Mouse (Mus musculus) heart, adult 8-10 months (tissue): ENCODE results near the gene Ttll1. TPM values are rescaled to one million over a fixed set of nuclear protein-coding genes. Genes with fewer than 3 reads are reported as not detected.
A peak's percentile ranks its signal among the peaks of the same experiment; 100 is the strongest.

Experiments
- DNase-seq: peaks from one replicate; pipeline ENCODE4 v3.0.0; 2022; ENCODE audit warnings: low spot score
- total RNA-seq, 4 experiments: library from RNA; stranded (reverse); gene quantifications; 2 replicates each; pipeline ENCODE4 v1.2.4; 2022

Gene Ttll1
- total RNA-seq, result 10 to 100 TPM; 51.7 to 73.3 (median 59.8) TPM

DNA sequence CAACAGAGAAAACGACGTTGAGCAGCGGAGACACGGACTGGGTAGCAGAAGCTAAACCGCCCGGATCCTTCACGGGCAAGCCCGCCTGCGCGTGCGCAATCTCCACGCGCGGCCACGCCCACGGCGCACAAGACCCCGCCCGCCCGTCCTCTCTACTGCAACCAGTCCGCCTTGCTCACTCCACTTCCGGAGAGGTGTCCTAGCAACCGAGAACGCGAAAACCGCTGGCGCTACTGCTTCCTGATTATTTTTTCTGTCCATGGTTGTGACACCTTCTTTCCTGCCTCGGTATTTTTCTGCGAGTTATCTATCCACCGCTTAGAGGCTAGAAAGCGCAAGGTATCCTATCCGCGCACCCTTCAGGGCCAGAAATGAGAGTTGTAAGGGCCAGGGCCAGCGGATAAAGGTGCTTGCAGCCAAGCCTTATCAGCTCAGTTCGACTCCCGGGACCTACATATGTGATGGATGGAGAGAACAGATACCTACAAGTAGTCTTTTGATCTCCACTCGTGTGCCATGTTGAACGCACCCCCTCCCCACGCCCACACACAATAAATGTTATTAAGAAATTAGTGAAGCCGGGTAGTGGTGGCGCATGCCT lies at the start of gene Ttll1:
Ttll1 (minus strand) TSS at position 89 of the 601 bp plus-strand sequence.
- DNase-seq, result peak; percentile 94

- DNase-seq, result peak; percentile 88
These were observed 44.7 kb upstream of the Ttll1 start for GRCm38 (mm10) chr15:83555161-83555974.

GRCm38 (mm10) chr15:83553831-83554230 lies 43.1 kb upstream of the Ttll1 start:
- no peak for DNase-seq

GRCm38 (mm10) chr15:83550137-83550536 lies 39.4 kb upstream of the Ttll1 start:
- no peak for DNase-seq

GRCm38 (mm10) chr15:83547144-83547543 lies 36.5 kb upstream of the Ttll1 start:
- no peak for DNase-seq

DNA sequence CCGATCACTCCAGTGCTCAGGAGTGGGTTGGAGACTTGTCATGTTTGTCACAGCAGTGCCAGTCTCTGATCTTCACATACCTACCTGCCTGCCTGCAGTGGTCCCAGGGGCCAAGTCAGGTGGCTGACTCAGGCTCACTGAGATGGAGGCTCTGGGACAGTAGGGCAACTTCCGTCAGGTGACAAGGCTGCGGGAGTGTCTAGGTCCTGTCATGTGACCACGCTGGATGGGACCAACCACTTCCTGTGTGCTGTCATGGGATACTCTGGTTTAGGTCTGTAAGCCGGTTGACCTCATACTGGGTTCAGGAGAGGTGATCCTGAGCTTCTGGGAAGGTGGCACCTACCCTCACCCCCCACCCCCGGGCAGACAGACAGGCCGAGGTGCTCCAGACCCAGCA lies 35.3 kb upstream of the Ttll1 start:
- no peak for DNase-seq

DNA sequence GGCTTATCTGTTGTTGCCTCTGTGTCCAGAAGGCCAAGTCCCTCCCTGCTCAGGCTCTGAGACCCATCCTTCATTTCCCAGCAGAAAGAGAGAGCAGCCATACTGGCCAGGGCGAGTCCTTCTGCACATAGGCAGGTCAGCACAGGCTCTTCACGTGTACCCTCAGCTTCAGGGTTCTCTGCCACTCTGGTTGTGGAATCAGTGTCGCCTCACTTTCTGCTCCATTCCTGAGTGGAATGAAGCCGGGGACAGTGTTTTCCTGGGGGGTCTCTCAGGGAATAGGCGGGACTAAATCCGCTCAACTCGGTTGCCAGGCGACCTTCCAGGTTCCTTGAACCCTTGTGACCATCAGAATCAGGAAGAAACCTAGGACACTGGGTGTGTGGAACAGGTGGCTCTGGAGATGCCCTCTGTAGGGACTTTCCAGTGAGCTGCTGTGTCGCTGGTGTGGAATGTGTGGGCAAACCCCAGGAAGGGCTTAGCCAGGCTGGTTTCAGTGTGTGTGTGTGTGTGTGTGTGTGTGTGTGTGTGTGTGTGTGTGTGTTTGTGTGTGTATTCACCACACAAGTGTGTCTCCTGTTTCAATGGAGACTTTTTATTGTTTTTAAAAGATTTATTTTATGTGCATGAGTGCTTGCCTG lies 31.1 kb upstream of the Ttll1 start:
- DNase-seq, result no peak

DNA sequence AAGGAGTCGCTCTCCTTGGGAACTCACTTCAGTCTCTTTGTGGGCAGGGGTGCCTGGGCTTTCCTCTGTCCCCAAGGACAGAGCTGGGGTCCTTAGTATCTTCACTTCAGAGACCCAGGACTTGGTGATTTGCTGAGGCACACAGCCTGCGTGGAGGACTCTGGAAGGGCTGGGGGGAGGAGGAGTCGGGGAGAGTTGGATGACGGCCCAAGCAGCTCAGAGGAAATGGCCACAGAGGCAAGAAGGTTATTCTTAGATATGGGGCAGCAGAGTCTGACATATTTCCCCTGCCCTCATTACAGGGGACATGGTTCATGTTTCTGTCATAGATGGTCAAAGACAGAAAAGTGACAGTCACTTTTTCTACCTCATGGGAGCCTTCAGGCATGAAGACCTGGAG lies 29.2 kb upstream of the Ttll1 start:
- peak; percentile 78 for DNase-seq

- DNase-seq, result no peak
These were observed 28.2 kb upstream of the Ttll1 start for GRCm38 (mm10) chr15:83538855-83539254.

DNA sequence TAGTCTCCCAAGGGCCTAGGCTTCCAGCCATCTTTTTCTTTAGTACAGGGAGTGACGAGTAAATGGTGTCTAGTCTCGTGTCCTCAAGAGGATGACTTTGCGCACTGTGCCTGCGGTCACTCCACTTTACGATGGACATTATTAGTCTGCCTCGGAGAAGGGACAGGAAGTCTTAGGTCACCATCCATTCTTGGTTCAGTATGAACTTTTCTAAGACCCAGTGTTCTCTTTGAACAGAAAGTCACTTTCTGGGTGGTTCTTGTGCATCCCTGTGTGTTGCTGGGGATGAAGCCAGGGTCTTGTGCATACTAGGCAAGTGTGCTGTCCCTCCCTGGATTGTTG lies 25.2 kb upstream of the Ttll1 start:
- DNase-seq, result no peak

DNA sequence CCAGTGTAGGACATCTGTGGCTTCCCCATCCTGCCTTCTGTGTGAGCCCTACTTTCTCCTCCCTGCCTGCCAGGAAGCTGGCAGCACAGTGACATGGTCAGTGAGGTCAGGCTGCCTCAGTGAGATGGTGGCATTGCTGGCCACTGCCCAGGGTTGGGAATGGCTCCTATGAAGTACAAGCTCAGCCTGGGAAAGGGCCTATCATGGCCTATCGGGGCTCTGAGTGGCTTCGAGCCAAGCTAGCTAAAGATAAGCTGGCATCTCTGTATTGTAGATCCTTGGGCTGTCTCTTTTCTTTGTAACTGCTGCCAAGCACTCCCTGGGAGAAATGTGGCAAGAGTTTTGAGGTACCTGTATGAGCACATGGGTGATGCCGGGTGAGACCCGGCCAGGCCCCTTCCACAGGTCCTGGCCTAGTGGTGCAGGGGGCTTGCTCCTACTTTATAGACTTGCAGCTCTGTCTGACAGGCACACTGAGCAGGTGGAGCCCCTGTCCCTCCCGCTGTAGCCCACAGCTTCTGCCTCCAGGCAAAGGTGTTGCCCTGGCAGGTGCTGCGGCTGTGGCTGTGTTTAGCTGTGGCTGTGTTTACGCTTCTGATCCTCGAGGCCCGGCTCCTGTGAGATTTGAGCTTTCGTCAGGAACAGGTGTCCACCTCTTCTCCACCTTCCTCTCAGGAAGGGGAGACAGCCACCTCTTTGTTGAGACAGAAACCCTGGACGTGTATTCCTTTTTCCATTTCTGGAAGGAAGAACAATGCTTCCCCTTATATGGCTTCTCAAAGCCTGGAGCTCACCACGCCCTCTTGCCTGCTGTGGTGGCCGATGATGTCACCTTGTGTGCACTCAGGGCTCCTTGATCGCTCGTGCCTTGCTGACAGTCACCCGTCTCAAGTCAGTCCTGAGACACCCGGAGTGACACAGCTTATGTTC lies 24.5 kb upstream of the Ttll1 start:
- no peak for DNase-seq

DNA sequence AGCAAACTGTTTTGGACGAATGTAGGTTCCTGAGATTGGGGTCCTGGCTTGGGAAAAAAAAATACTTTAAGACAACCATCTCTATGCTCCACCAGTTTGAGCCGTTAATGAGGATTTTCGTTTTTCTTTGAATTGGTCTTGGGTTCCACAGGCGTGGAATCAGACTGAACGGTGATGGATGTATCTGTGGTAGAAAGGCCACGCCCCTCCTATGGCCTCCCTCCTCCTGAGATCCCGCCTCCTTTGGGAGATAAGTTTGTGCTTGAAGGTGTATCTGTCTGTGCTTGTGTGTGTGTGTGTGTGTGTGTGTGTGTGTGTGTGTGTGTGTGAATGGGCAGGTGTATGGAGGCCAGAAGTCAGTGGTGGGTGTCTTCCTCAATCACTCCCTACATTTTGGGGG lies 21.9 kb upstream of the Ttll1 start:
- no peak for DNase-seq

GRCm38 (mm10) chr15:83531961-83532469 lies 21.3 kb upstream of the Ttll1 start:
- DNase-seq, result no peak

- no peak for DNase-seq
These were observed 20.0 kb upstream of the Ttll1 start for GRCm38 (mm10) chr15:83530688-83531087.

DNA sequence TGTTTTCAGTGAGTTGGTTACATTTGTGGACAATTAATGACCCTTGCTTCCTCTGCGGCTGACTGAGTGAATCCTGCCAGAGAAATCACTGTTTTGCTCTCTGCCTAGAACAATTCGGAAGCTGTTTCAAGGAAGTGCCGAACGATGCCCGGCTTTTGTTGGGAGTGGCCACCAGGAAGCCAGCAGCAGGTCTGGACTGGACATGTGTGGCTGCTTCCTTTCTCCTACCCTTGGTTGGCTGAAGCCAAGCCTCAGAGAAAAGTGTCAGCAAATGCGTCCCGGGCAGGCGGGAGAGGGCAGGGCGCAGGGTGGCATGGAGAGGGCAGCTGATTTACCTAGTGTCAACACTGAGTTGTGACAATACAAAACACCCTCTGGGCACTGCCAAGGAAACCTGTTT lies 19.5 kb upstream of the Ttll1 start:
- DNase-seq, result peak; percentile 67

DNA sequence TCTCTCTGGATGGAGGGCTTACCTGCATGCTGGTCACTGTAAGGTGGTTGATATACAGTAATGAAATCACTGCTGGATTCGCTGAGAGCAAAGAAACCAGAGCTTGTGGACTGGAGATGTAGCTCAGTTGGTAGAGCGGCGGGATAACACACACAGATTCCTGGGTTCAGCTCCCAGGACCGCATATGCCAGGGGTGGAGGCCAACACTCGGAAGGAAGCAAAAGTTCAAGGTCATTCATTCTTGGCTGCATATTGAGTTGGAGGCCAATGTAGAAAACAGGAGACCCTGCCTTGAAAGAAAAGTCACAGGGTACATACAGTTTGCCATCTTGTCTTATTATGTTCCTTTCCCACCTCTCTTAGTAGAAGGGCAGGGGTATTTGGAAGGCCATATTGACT lies 19.1 kb upstream of the Ttll1 start:
- DNase-seq, result peak; percentile 63

- DNase-seq, result no peak
These were observed 18.2 kb upstream of the Ttll1 start for GRCm38 (mm10) chr15:83528892-83529291.

DNA sequence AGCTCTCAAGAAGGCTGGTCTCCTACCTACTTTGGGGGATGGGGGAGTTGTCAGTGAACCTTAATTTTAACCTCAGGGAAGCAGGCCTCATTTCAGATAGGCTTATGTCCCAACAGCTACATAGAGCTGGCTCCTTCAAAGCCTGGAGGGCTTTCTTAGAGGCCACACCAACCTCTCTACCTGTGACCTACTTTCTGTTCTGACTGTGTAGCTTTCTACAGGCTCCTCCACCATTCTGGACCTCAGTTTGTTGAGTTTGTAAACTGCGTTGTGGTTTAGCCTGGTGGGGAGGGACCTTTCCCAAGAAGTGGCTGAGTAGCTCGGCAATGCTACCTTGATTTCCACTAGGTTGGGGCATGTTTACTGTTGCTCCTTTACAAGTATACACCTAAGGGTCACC lies 17.1 kb upstream of the Ttll1 start:
- no peak for DNase-seq

GRCm38 (mm10) chr15:83527092-83527437 lies 16.4 kb upstream of the Ttll1 start:
- no peak for DNase-seq

DNA sequence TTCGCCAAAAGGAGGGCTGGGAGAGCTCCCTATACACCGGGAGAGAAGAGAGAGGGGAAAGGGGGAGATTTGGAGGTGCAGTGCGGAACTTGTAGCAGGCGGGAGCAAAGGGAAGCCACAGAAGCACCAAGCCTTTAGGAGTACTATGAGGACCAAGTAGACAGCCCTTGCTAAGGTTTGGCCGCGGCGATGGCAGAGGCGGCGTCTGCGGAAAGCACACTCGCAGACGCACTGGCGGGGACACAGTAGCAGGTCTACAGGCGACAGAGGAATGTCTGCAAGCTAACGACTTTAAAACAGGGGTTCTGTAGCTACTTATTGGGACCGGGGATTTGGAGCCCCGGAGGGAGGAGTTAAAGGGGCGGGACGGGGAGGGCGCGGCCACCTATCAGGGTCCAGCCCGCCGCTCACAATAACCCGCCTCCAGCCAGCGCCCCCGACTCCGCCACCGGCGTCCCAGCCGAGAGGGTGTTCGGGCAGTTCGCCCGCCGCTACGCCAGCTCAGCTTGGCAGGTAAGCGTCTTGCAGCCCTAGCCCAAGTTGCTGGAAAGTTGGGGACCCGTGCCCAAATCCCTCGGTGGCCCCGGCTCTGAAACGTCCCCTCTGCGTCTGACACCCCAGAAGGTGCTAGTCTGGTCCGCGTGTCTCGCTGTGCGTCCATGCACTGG lies 15.9 kb upstream of the Ttll1 start, which contains the start of gene Bik:
Bik (plus strand) TSS at position 439 of the 668 bp plus-strand sequence.
- DNase-seq, result peak; percentile 57

GRCm38 (mm10) chr15:83524333-83524729 lies 13.6 kb upstream of the Ttll1 start:
- DNase-seq, result no peak
